Mouse (Mus musculus) fat pad, adult 2 months (tissue): ENCODE data around the gene Akna.
A peak's percentile ranks its signal among the peaks of the same experiment; 100 is the strongest.

Experiments
- DNase-seq: peaks from one replicate; pipeline ENCODE4 v3.0.0-alpha.2; 2011; ENCODE audit warnings: low read depth, low spot score; ENCODE audit errors: extremely low read depth

The Akna gene

DNA sequence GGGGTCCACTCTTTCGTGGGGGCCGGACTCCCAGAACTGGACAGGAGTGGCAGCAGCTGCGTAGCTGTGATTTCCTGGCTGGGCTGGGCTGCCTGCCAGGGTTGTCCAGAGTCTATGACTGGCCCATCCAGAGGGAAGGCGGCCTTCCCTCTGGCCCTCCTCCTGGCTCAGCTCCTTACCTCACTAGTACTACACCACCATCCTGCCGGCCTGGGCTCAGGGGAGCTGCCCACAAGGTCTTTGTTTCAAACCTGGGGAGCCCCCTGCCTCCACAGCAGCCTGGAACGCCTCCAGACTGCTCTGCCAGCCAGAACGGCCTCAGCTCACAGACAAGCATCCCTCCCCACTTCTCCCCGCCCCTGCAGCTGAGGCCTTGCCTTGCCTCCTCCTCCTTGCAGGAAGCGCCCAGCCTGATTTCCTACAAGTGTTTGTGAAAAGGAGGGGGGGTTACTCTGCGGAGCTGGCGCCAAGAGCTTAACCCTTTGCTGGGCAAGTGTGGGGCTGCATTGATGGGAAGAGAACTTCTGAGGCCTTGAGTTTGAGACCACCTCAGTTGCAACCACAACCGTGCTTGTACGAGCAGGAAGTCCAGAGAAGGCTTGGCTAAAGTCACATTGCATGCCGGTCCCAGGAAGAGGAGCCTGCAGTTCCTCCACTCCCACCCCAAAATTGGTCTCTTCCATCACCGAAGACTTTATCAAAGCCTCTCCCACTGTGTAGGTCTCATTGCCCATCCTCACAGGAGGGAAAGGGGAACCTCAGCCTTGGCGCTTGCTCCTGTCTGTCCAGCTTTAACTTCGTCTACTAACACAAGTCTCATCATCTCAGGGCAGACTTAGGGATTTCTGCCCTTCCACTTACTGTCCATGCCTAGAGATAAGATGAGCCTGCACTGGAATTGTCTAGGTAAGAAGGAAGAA is at the start of gene Akna:
Akna (minus strand) TSS at position 315 of the 920 bp plus-strand sequence.
- no peak for DNase-seq

- DNase-seq = no peak
These were observed 49.4 kb upstream of the Akna start for GRCm38 (mm10) chr4:63452555-63452954.

GRCm38 (mm10) chr4:63450551-63450950 is 47.4 kb upstream of the Akna start:
- no peak for DNase-seq

DNA sequence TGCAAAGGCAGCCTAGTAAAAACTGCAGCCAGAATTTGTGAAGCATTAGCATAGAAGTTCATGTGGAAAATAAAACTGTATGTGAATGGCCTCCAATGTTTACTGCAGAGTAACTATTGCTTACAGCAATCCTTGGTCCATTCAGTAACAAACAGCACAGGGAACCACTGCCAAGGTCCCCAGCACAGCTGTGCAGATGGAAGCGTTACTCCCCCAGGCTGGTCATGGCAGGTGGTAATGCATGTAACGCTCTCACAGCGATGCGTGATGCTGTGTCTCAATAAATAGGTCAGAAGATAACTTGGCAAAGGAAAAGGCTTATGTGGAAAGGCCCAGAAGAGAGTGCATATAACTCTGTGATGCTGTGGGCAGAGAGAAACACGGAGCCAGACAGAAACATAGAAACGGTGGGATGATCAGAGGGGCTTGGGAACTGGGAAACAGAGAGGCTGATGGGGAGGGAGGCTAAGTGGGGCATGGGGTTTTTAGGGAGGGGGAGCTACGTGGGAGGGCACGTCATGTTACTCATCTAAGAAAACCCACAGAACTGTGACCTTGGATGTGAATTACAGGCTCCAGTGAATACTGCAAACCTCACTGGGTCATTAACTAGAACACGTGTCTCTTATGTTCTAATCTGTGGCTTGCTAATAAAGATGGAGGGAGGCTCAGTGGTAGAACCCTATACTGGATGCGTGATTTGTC is 41.4 kb upstream of the Akna start:
- DNase-seq = no peak

DNA sequence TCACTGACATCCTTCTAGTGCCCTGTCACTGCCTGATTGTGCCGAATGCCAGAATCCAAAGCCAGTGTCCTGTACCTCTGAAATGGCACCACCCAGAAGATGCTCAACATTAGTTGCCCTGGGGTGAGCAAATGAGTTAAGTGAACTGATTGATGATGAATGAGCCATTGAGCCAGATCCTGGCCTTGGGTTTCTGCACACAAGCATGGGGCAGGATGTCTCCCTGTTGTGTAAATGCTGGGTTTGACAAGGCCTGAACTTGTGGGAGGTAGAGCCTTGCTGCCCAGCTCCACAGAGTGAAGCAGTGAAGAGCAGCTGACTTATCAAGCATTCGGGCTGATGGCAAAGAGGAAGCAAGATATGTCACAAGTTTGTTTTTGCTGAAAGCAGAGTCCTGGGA is 39.9 kb upstream of the Akna start:
- no peak for DNase-seq

- no peak for DNase-seq
These were observed 38.5 kb upstream of the Akna start for GRCm38 (mm10) chr4:63441616-63442015.

- no peak for DNase-seq
These were observed 37.1 kb upstream of the Akna start for GRCm38 (mm10) chr4:63440262-63440661.

- no peak for DNase-seq
These were observed 34.8 kb upstream of the Akna start for GRCm38 (mm10) chr4:63437968-63438367.

GRCm38 (mm10) chr4:63437119-63437815 is 34.1 kb upstream of the Akna start:
- no peak for DNase-seq

DNA sequence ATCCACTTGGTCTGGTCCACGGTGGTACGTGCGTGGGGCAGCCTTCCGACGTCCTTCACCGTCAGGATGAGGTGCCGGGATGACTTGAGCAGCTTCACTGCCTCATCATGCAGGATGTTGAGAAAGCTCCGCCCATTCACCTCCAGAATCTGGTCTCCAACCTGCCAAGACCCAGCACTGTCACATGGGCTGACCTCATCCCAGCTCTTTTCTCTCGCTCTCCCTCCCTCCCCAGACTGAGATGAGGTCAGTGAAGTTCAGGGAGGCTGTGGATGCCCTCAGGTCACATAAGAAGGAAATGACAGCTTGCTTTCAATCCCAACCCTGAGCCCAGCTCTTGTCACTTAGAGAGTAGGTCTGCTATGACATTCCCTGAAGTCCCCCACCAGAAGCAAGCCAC is 32.2 kb upstream of the Akna start:
- no peak for DNase-seq

DNA sequence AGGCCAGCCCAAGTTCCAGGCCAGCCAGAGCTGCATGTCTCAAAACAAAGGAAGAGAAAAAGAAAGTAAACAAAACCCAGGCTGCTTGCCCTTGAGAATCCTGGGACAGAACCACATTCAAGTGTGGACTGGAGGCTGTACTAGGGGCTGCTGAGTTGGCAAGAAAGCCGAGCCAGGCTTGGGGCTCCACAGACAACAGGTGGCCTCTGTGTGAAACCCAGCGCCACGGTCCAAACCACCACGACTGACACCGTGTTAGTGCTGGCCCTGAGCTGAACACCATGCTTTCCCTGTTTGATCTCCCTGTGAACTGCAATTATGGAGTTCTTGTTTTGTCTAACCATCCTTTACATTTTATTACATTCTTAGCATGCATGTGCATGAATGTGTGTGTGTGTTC is 27.9 kb upstream of the Akna start:
- no peak for DNase-seq

DNA sequence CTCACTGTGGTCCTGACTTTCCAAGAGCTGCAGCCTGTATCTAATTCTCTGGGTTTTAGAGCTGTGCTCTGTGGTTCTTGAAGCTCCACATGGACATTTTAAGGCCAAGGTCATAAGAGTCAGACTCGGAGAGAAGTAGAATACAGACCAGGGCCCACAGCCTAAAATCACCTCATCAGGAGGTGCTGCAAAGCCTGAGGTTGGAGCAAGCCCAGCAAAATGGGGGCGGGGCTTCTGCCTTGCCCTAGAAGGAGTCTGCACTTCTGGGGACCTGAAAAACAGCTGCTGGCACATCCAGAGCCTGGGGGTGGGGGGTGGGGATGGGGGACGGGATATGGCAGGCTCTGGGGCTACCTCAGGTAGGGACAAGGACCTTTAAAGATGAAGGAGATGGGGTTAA is 27.2 kb upstream of the Akna start:
- DNase-seq = no peak

DNA sequence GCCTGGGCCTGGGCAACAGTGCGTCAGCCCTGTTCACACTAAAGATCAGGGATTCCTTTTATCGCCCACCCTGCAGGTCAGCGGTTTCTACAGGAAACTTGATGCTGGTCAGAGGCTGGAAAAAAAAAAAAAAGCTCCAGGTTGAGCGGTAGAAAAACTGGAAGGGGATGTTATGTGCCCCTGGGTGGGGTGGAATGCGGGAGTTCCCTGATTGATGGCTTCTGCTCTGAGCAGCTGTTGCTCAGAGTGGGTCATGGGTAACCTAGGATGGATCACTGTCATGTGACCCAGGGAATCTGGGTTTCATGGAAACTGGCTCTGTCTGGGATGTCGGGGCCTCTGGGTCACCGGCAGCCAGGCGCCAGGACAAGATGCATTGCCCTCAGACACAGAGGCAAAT is 23.2 kb upstream of the Akna start:
- no peak for DNase-seq

GRCm38 (mm10) chr4:63423811-63424210 is 20.7 kb upstream of the Akna start:
- DNase-seq = no peak

GRCm38 (mm10) chr4:63423231-63423630 is 20.1 kb upstream of the Akna start:
- no peak for DNase-seq

DNA sequence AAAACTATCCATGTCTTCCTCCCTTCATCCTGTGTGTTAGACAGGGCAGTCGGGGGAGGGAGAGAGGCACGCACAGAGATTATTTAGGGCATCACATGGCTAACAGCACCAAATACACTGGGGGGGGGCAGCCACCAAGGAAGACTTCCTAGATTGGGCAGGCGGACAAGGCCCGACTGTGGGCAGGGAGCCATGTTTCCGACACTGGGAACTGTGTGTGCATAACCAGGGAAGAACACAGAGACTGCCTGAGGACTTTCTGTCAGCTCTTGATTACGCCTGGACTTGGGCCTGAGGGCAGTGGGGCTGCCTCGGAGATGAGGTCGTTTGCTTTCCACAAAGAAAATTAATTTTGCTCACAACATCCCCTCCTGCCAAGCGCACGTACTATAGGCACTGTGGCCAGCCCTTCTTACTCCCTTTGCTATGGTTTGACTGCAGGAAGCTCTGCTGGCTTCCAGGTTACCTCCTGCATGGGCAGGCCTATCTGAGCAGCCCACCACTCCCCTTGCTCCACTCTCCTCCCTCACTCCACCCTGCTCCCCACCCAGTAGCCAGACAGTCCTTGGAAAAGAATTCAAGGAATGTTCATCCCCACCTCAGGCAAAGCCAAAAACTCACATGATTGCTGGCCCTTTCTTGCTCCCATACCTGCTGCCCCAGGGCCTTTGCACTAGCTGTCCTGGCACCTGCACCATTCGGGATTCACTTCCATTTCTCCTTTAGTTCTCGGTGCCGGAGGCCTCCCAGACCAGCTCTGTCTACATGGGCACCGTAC is 17.2 kb upstream of the Akna start:
- no peak for DNase-seq

DNA sequence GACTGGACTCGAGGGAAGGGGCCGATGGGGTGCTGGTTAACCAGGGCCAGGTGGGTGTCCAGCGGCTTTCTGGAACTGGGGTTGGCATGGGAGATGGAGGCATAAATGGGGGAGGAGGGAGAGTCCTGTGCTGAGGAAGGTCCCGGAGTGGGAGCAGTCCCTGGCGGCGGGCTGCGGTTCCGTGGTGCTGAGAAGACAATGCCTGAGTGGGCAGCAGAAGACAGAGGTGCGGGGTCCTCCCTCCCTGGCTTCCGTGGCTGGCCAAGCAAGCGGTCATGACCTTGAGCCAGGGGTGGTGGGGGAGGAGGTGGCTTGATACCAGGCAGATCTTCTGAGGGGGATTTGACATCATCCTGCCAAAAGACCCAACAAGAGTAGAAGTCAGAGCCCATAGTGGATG is 15.1 kb upstream of the Akna start:
- no peak for DNase-seq

GRCm38 (mm10) chr4:63417318-63417957 is 14.3 kb upstream of the Akna start:
- no peak for DNase-seq

DNA sequence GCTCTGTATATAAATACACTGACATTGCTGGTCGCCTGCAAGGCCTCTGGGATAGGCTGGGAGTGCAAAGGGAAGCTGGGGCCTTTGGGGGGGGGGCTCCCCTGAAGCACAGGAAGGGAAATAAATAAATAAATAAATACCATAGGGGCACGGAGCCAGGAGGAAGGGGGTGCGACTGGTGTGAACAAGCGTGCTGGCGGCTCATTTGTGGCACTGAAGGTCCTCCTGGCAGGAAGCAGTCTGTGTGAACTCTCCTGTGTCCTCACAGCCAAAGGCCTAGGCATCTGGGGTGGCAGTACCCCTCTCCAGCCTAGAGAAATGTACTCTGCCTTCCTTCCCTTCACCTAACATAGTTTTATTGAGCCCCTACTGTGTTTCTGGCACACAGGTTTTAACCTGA is 11.8 kb upstream of the Akna start:
- DNase-seq = no peak

DNA sequence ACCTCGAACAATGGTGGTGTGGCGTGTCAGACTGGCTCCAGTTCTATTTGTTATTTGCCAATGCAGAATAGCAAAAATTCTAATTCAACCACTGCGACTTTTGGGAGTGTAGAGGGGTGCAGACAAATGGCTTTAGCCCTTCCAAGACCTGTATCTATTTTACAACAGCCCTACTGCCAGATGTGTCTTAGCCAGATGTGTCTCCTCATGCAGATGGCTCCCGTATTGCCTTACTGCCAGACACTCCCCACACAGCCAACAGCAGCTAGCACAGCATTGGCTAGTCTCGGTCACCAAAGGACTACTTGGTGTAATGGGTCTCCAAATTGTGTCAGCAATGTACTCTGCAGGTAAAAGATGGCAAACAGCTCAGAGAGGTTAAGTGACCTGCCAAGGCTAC is 8.1 kb upstream of the Akna start:
- no peak for DNase-seq

DNA sequence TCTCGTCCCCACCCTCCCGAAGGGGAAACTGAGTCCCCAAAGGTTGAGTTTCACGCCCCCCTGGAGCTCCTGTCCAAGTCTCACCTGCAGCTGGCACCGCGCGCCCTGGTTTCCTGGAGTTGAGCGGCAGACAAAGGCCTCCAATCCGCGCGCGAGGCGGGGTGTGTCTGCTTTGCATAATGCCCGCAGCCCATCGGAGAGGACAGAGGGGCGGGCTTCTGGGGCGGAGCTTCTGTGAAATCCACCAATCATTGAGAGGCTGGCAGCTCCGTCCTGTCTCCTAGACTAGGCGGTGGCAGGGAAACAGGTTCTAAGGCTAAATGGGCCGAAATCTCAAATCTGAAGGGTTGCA is 7.4 kb upstream of the Akna start:
- DNase-seq = peak; percentile 33
